Mouse (Mus musculus) effector memory CD4-positive, alpha-beta T cell, adult 5 months (primary cell): Measurements from ENCODE around the gene Shox2. TPM values are rescaled to one million over a fixed set of nuclear protein-coding genes. Genes with fewer than 3 reads are reported as not detected.

Experiments used
- polyA plus RNA-seq: library from polyadenylated mRNA; unstranded; fragments of 100-300 nt; shearing (Covaris generic); gene quantifications from one replicate; pipeline ENCODE4 v1.2.1, GENCODE M21; 2017

The Shox2 gene
- polyA plus RNA-seq = not detected

GRCm38 (mm10) chr3:66981706-66982105, at the start of gene Shox2:
Gene Shox2 (minus strand): TSS chr3:66981771.

GRCm38 (mm10) chr3:66981101-66981661, 390 bp downstream of the Shox2 start, which contains the start of gene Rsrc1:
Gene Rsrc1 (plus strand): TSS chr3:66981390.

Other genes with a start within 250 kb of the Shox2 start
- gene Rsrc1, start 381 bp downstream of the Shox2 start, polyA plus RNA-seq = 34.3 TPM